Mouse (Mus musculus): ENCODE results near the gene Bub1b. TPM values are rescaled to one million over a fixed set of nuclear protein-coding genes. Genes with fewer than 3 reads are reported as not detected.
A peak's percentile ranks its signal among the peaks of the same experiment; 100 is the strongest.
"Not testable (repeated sequence)": the region's sequence is repeated elsewhere in the genome, so short reads cannot be mapped to it uniquely, and the experiment has no call there.

The Bub1b gene
- polyA plus RNA-seq, 1 experiment from 2014 or later = 47.8 TPM

- H3K4me3 ChIP-seq (replicated peaks) = no peak overlapping the region
- no peak overlapping the region for H3K9ac ChIP-seq
- DNase-seq = no peak
- H3K27ac ChIP-seq = no peak overlapping the region
- no peak for ATAC-seq (ENCODE audit: low read depth)
- WGBS (ENCODE audit: insufficient replicate concordance) = 79% methylated on average over 8 of the region's 8 CpGs
- no peaks in the 10 kb centered on the region for H3K27me3 ChIP-seq
- H3K9me3 ChIP-seq (replicated peaks) = no peaks in the 10 kb centered on the region
- H3K36me3 ChIP-seq = peaks cover 94% of the 10 kb centered on the region
- H3K4me1 ChIP-seq (replicated peaks) = no peaks in the 10 kb centered on the region
- H3K4me2 ChIP-seq = no peak overlapping the region
Observed at GRCm38 (mm10) chr2:118620608-118621007, 22.6 kb downstream of the Bub1b start.

GRCm38 (mm10) chr2:118629276-118629675 is 31.3 kb downstream of the Bub1b start:
- H3K4me2 ChIP-seq = no peak overlapping the region
- 93% methylated on average over 6 of the region's 6 CpGs for WGBS (ENCODE audit: insufficient replicate concordance)
- H3K27ac ChIP-seq = no peak overlapping the region
- no peaks in the 10 kb centered on the region for H3K9me3 ChIP-seq (replicated peaks)
- no peaks in the 10 kb centered on the region for H3K27me3 ChIP-seq
- H3K4me3 ChIP-seq (replicated peaks) = no peak overlapping the region
- no peak for ATAC-seq (ENCODE audit: low read depth)
- H3K9ac ChIP-seq = no peak overlapping the region
- H3K36me3 ChIP-seq = peaks cover 94% of the 10 kb centered on the region
- H3K4me1 ChIP-seq (replicated peaks) = no peaks in the 10 kb centered on the region
- no peak for DNase-seq

- H3K4me3 ChIP-seq (replicated peaks) = no peak overlapping the region
- no peaks in the 10 kb centered on the region for H3K9me3 ChIP-seq (replicated peaks)
- no peaks in the 10 kb centered on the region for H3K27me3 ChIP-seq
- H3K9ac ChIP-seq = no peak overlapping the region
- no peaks in the 10 kb centered on the region for H3K4me1 ChIP-seq (replicated peaks)
- H3K4me2 ChIP-seq = no peak overlapping the region
- H3K27ac ChIP-seq = no peak overlapping the region
- DNase-seq = no peak
- WGBS (ENCODE audit: insufficient replicate concordance) = 75% methylated on average over 5 of the region's 5 CpGs
- H3K36me3 ChIP-seq = peaks cover 99% of the 10 kb centered on the region
- ATAC-seq (ENCODE audit: low read depth) = no peak
Observed at GRCm38 (mm10) chr2:118633441-118633840, 35.4 kb downstream of the Bub1b start.

DNA sequence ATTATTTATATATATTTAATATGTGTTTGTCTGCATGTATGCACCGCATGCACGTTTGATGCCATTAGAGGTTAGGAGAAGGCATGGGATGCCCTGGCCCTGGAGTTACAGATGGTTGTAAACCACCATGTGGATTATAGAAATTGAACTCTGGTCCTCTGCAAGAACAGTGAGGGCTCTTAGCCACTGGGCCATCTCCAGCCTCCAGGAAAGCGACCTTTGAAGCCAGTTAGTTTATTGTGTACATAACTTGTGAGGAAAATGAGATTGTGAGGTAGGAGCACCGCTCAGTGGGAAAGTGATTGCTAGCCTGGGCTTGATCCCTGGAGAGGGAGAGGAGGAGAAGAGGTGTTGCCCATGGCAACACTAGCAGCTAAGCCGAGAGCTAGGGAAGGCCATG is 39.2 kb downstream of the Bub1b start:
- no peak overlapping the region for H3K9ac ChIP-seq
- WGBS (ENCODE audit: insufficient replicate concordance) = 86% methylated on average over 5 of the region's 5 CpGs
- H3K4me2 ChIP-seq = no peak overlapping the region
- ATAC-seq (ENCODE audit: low read depth) (no peak), DNase-seq (no peak)
- peaks cover 99% of the 10 kb centered on the region for H3K36me3 ChIP-seq
- no peaks in the 10 kb centered on the region for H3K27me3 ChIP-seq
- H3K4me3 ChIP-seq (replicated peaks) = no peak overlapping the region
- no peaks in the 10 kb centered on the region for H3K4me1 ChIP-seq (replicated peaks)
- H3K27ac ChIP-seq = no peak overlapping the region
- H3K9me3 ChIP-seq (replicated peaks) = no peaks in the 10 kb centered on the region

DNA sequence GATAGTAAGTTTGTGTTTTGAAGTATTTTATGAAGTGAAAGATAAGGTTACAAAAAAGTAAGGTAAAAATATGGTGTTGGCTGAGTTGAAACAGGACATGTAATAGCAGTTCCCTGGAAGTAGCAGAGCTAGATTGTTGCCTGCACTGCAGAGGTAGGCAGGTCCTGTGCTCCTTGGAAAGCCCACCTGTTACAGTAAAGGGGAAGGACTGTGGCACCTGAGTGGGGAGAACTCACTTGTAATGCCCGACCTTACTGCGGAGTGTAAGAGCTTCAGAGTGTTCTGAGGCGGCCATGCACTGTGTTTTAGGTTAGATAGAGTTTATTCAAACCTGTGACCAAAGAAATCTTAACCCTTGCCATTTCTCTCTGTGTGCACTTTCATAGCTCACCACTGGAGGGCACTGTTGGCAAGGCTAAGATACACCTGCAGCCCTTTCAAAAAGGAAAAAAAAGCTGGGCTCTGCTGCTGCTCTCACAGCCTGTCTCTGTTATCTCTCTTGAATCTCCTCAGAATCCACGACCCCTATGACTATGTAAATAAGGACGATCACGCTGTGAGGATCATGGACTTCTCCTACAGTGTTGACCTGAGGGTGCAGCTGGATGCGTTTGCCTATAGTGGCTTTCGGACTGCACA is 40.0 kb downstream of the Bub1b start:
- Histone ChIP-seq H3K9ac (no peak overlapping the region), H3K4me2 (no peak overlapping the region), H3K4me3 (replicated peaks) (no peak overlapping the region), H3K36me3 (peaks cover 99% of the 10 kb centered on the region), H3K27me3 (no peaks in the 10 kb centered on the region), H3K4me1 (replicated peaks) (no peaks in the 10 kb centered on the region), H3K27ac (no peak overlapping the region), H3K9me3 (replicated peaks) (no peaks in the 10 kb centered on the region)
- peak; percentile 53 for DNase-seq
- WGBS (ENCODE audit: insufficient replicate concordance) = 29% methylated on average over 8 of the region's 8 CpGs
- ATAC-seq (ENCODE audit: low read depth) = peak; percentile 48

DNA sequence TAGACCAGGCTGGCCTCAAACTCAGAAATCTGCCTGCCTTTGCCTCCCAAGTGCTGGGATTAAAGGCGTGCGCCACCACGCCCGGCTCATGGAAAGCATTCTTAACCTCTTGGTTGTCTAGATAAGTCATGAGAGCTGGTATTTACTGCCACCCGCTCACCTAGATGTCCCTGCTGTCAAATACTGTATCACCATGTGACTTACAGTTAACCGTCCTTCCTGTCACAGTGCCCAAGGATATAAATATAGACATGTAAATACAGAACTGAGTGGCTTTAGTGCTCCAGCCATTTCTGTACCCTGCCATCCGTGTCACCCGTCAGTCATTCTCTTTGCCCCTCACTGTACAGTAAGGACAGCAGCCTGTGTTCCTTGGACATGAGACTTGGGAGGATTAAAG is 40.7 kb downstream of the Bub1b start:
- H3K4me1 ChIP-seq (replicated peaks) = no peaks in the 10 kb centered on the region
- ATAC-seq (ENCODE audit: low read depth) (no peak), DNase-seq (no peak)
- no peaks in the 10 kb centered on the region for H3K27me3 ChIP-seq
- H3K36me3 ChIP-seq = peaks cover 99% of the 10 kb centered on the region
- H3K27ac ChIP-seq = no peak overlapping the region
- H3K9me3 ChIP-seq (replicated peaks) = no peaks in the 10 kb centered on the region
- no peak overlapping the region for H3K4me3 ChIP-seq (replicated peaks)
- WGBS (ENCODE audit: insufficient replicate concordance) = 83% methylated on average over 8 of the region's 8 CpGs
- H3K4me2 ChIP-seq = no peak overlapping the region
- H3K9ac ChIP-seq = no peak overlapping the region

DNA sequence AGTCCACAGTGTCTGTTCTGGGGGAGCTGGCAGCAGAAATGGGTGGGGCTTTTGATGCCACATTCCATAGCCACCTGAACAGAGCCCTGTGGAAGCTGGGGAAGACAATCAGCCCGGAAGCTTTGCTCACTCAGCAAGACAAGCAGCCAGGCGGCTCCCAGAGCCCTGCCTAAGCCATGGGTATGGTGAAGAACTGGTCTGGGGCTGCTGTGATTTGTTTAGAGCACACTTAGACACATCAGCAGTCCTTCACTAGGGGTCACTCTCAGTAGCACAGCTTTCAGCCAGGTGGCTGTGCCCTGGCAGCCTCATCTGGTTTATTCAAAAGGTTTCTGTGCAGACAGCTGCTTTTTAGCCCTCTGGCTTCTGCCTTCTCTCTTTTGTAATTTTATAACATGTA is 43.1 kb downstream of the Bub1b start:
- Histone ChIP-seq H3K36me3 (peaks cover 96% of the 10 kb centered on the region), H3K9me3 (replicated peaks) (no peaks in the 10 kb centered on the region), H3K4me3 (replicated peaks) (no peak overlapping the region), H3K9ac (no peak overlapping the region), H3K4me2 (no peak overlapping the region), H3K27ac (no peak overlapping the region), H3K27me3 (no peaks in the 10 kb centered on the region), H3K4me1 (replicated peaks) (no peaks in the 10 kb centered on the region)
- ATAC-seq (ENCODE audit: low read depth) = no peak
- WGBS (ENCODE audit: insufficient replicate concordance) = 68% methylated on average over 2 of the region's 2 CpGs
- DNase-seq = no peak

DNA sequence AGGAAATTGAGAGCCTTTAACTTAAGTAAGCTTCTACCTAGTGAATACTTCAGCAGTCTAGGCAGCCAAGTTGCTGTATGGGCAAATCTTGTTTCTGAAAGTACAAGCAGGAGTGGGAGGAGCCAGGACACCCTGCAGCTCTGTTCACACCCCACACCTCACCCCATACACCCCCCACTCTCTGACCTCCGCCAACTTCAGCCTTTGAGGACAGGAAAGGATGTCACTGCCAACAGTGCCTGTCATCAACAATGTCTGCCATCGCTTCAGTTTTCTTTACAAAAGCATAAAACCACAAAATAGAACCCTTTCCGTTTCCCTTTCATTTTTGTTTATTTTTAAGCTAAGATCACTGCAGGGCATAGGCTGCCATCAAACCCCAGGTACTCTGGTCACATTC is 44.4 kb downstream of the Bub1b start:
- H3K4me2 ChIP-seq = no peak overlapping the region
- H3K4me3 ChIP-seq (replicated peaks) = no peak overlapping the region
- no peak for ATAC-seq (ENCODE audit: low read depth)
- DNase-seq = no peak
- no peak overlapping the region for H3K9ac ChIP-seq
- H3K9me3 ChIP-seq (replicated peaks) = no peaks in the 10 kb centered on the region
- H3K4me1 ChIP-seq (replicated peaks) = no peaks in the 10 kb centered on the region
- peaks cover 93% of the 10 kb centered on the region for H3K36me3 ChIP-seq
- no peak overlapping the region; the same call in 1 of the 2 replicates for H3K27ac ChIP-seq
- H3K27me3 ChIP-seq = no peaks in the 10 kb centered on the region
- WGBS (ENCODE audit: insufficient replicate concordance) = 85% methylated on average over 3 of the region's 3 CpGs

- 41% methylated on average over 3 of the region's 3 CpGs for WGBS (ENCODE audit: insufficient replicate concordance)
- Histone ChIP-seq H3K4me3 (replicated peaks) (no peak overlapping the region), H3K36me3 (peaks cover 87% of the 10 kb centered on the region), H3K4me2 (no peak overlapping the region), H3K27me3 (no peaks in the 10 kb centered on the region), H3K4me1 (replicated peaks) (no peaks in the 10 kb centered on the region), H3K9me3 (replicated peaks) (no peaks in the 10 kb centered on the region), H3K9ac (no peak overlapping the region), H3K27ac (0 out of 2 replicates have a peak overlapping the region, but pooled peaks have one; percentile 10)
- ATAC-seq (ENCODE audit: low read depth) (no peak), DNase-seq (no peak)
Observed at GRCm38 (mm10) chr2:118642942-118643341, 44.9 kb downstream of the Bub1b start.

DNA sequence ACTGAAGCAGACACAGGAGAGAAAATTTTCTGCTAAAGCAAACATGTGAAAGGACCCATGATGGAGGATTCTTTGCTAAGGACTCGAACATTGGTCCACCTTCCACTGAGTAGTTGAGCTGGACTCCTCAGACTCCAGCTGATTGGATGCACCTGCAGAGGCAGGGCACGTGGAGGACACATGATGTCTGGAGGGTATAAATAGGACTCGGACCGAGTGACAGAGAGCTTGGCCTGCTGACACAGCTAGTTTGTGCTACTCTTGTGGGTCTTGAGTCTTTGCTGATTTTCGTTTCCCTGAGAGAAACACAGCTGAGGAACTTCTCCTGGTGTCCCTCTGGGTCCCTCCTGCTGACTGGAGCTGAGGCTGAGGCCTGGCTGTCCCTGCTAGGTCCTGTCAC is 48.7 kb downstream of the Bub1b start:
- WGBS (ENCODE audit: insufficient replicate concordance) = 81% methylated on average over 5 of the region's 5 CpGs
- ATAC-seq (ENCODE audit: low read depth) = no peak
- Histone ChIP-seq H3K27ac (no peak overlapping the region), H3K4me2 (no peak overlapping the region), H3K9ac (no peak overlapping the region), H3K4me3 (replicated peaks) (no peak overlapping the region), H3K9me3 (replicated peaks) (no peaks in the 10 kb centered on the region), H3K4me1 (replicated peaks) (no peaks in the 10 kb centered on the region), H3K36me3 (peaks cover 51% of the 10 kb centered on the region), H3K27me3 (no peaks in the 10 kb centered on the region)
- no peak for DNase-seq

DNA sequence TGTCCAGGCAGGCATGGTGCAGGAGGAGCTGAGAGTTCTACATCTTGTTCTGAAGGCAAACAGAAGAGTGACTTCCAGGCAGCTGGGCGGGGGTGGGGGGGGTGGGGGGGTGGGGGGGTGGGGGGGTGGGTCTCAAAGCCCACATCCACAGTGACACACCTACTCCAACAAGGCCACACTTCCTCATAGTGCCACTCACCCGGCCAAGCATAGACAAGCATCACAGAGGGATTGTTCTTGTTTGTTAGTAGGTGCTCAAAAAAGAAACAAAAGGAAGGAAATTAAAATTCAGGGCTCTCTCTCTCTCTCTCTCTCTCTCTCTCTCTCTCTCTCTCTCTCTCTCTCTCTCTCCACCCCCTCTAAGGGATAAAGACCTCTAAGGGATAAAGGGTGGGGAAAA is 52.7 kb downstream of the Bub1b start:
- DNase-seq; H3K27ac ChIP-seq; H3K9me3 ChIP-seq (replicated peaks); H3K4me3 ChIP-seq (replicated peaks); H3K27me3 ChIP-seq; H3K4me2 ChIP-seq; H3K9ac ChIP-seq; H3K4me1 ChIP-seq (replicated peaks); ATAC-seq (ENCODE audit: low read depth): not testable (repeated sequence)
- peaks cover 12% of the 10 kb centered on the region for H3K36me3 ChIP-seq
- 27% methylated on average over 2 of the region's 2 CpGs for WGBS (ENCODE audit: insufficient replicate concordance)

DNA sequence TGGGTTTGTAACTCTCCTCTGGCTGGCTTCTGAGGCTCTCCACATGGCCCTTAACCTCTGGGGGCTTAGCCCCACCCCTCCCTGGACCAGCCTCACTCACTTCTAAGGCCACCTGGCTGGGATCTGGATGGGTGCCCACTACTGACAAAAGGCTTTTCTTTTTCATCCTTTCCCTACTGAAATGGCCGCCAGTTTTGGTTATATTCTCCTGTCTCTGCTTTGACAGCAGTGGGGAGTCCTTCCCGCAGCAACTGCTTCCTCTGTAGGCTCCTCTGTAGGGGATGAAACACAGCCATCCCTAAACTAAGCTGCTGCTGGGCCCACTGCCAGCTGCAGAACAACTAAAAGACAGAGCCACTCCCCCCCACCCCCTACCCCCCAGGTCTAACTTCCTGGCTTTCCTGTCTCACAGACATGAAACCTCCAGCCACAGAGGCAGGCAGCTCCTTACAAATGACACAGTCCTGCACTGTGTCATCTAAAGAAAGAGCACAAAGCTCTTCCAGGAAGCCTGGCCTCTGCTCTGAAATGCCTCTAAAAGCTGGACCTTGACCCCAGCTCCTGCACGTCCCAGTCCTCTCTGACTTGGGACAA is 58.8 kb downstream of the Bub1b start:
- Histone ChIP-seq H3K9ac (peak overlapping the region; percentile 40; the same call in 1 of the 2 replicates), H3K27ac (peak overlapping the region; percentile 70), H3K4me3 (replicated peaks) (no peak overlapping the region), H3K4me2 (no peak overlapping the region), H3K36me3 (no peaks in the 10 kb centered on the region), H3K27me3 (no peaks in the 10 kb centered on the region), H3K9me3 (replicated peaks) (no peaks in the 10 kb centered on the region), H3K4me1 (replicated peaks) (peaks cover 55% of the 10 kb centered on the region)
- no peak for ATAC-seq (ENCODE audit: low read depth)
- 59% methylated on average over 3 of the region's 3 CpGs for WGBS (ENCODE audit: insufficient replicate concordance)
- no peak for DNase-seq
